Mouse (Mus musculus) brain, embryonic 14.5 days (tissue): ENCODE measurements around the gene Lhfpl1.

ENCODE experiments used
- CTCF ChIP-seq: fragments of 200-500 bp; IDR thresholded peaks from 2 replicates; pipeline ENCODE4 v1.5.1; 2012; ENCODE audit warnings: inconsistent platforms, mild to moderate bottlenecking, moderate library complexity, borderline replicate concordance; ENCODE audit not compliant: insufficient read depth, insufficient read length; ENCODE audit errors: extremely low read depth
- POLR2A ChIP-seq: fragments of 200-500 bp; IDR thresholded peaks from 2 replicates; pipeline ENCODE4 v1.6.1; 2012; ENCODE audit warnings: mild to moderate bottlenecking, inconsistent platforms, borderline replicate concordance; ENCODE audit not compliant: poor library complexity, insufficient read depth, insufficient read length, severe bottlenecking; ENCODE audit errors: extremely low read depth

DNA sequence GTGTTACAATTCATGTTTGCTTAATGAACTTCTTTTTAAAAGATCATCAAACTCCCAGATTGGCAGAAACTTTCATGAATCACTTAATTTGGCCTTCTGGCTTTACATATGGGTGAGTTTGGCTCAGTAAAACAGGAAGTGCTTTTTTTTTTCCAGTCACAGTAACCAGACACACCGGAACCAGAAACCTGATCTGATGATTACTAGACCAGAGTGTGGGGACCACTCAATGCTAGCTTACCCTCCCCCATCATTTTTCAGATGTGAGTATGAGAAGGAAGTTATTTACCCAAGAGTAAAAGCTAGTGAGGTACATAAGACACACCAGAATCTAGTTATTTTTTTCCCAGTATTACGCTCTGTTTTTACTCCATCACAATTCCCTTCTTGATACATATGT lies 6.5 kb downstream of the Lhfpl1 start:
- TF ChIP-seq CTCF (no peak), POLR2A (no peak)
